Mouse (Mus musculus): ENCODE data around the gene Mylk4.

Gene Mylk4

DNA sequence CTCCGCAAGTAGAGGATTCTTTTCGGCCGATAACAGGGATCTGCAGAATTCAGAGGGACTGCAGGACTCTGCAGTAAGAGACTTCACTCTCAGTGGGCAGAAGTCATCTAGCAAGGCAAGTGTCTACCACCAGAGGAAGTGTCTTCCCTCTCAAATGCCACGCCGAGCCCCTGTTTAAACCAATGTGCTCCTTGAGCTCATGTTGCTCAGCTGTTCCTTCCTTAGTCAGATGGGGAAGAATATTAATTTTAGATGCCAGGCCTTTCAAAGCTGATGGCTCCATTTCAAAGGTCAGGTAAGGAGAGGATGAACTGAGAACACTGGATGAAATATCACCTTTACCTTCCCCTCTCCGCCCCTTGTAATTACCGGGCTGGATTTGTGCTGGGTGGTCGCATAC is at the start of gene Mylk4:
TSS of gene Mylk4 (minus strand) at position 139 of the 400 bp plus-strand sequence.
- in situ Hi-C loops (cut with MboI; ENCODE audit: unreplicated experiment in 2 of 2) = no loop called here

DNA sequence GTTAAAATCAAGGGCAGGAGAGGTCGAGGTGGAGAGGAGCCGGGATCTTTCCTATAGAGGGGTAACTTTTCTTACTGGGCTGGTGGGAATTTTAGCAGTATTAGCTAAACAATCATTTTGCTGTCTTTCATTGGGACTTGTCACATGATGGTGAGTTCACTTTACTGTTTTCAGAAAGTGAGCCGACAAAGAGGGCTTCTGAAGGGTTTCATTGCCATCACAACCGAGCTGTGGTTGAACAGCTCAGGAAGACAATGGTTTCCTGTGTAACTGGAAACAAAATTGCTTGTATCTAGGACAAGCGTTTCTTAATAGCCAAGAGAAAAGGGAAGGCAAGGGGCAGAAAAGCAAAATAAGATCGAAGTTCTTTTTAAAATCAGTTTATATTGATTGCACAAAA is 49.5 kb upstream of the Mylk4 start:
- in situ Hi-C loops (cut with MboI; ENCODE audit: unreplicated experiment in 2 of 2) = no loop called here

DNA sequence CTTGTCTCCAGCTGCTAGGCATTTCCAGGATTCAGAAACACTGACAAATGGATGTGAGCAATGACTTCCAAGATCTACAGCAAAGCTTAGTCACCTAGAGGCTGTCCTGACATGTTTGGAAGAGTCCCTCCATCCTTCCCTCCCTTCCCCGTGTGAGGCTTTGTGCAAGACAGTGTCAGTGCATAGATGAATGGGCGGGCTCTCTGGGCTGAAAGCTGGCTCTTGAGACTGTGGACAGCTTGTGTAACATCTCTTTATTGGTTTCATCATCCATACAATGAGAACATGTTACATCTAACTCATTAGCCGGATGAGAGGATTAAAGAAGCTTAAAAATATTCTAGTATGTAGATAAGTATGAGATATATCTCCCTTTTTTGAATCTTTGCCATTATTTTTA is 49.0 kb upstream of the Mylk4 start:
- in situ Hi-C loops (cut with MboI; ENCODE audit: unreplicated experiment in 2 of 2) = no loop called here

DNA sequence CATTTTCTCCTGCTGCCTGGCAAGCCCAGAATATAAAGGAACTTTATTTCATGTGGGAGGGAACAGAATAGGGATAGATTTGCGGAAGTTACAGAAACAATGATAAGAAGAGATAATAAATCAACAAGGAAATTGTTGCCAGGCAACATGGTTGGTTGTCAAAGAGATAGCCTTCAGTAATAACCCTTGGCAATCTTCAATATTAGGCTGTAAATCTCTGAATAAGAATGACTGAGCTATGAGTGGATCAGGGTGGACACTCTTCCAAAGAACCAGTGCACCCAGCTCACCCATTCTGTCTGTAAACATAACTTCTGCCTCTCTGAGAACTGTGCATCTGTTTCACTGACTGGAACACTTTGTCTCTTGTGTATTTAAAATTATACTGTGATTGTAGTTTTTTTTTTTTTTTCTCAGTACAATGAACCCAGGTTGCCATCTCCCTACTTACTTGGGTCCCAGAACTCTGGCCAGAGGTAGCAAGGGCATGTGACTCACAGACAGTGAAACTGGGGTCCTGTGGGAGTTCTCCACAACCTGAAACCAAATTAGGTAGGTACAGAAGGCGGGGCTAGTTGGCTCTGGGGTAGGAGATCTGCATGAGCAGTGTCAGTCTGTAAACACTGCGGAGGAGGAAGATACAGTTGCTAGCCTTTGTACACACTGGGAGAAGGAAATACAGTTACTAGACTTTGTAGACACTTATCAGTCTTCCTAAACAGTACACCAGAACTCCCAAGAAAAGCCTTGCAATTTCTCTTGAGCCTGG is 47.9 kb upstream of the Mylk4 start:
- in situ Hi-C loops (cut with MboI; ENCODE audit: unreplicated experiment in 2 of 2) = no loop called here

DNA sequence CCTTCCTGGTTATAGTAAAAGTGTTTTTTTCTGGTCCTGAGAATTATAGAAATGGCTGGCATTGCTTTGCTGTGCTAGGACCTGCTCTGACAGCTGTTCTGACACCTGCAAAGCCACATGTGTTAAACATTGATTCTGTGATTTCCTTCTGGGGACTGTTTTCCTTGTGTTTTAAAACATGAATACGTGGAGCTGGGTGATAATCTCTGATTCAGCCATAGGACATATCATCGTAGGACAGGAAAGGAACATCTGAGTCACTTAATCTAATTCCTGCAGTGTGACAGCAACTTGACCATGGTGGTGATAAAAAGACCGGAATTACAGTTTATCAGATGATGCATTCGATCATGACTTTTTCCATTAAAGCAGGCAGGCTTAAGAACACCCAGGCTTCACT is 45.1 kb upstream of the Mylk4 start:
- in situ Hi-C loops (cut with MboI; ENCODE audit: unreplicated experiment in 2 of 2) = no loop called here

DNA sequence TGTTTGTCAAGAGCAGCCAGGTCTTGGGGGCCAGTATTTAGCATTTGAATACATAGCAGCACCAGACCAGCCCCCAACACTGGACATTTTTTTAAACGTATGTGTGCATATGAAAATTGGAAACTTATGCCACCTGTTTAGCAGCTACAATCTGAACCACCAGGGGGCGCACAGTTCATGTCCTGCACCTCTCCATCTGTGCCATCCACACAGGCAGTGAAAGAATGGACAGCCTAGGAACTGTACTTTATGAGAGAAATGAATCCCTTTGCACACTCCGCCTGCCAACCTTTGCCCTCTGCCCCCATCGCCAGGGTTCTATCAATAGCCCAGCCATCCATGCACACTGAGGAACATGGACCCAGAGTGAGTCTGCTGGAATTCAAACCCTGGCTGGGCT is 44.2 kb upstream of the Mylk4 start:
- in situ Hi-C loops (cut with MboI; ENCODE audit: unreplicated experiment in 2 of 2) = no loop called here

DNA sequence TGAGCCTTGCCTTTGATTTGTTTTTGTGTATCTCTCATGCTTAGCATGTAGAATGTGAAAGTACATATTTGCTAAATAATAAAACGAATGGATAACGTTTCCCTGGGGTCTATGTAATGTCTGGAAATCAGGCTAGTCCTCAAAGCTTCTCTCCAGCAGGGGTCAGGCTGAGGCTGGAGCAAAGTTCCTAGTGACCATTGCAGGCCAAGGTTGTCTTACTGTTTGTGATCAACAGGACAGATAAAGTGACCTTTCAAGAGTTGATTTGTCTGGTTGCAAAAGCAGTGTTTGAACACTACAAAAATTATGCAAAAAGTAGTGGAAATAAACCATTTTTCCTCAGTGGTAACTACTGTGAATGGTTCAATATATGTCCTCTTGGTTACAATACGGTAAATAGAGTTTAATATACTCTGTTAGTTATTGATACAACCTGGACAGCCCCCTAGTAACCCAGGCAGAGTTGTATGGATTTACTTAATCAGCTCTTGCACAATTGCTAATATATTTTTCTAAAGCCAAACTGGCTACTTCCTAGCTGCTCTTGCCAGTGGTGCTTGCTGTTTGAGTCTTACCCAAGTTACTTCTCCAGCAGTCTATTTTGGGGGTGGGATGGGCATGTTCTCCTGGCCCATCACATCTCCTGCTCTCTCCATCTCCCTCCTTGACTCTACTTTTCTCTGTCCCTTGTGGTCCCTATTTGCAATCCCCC is 43.5 kb upstream of the Mylk4 start:
- in situ Hi-C loops (cut with MboI; ENCODE audit: unreplicated experiment in 2 of 2) = no loop called here

DNA sequence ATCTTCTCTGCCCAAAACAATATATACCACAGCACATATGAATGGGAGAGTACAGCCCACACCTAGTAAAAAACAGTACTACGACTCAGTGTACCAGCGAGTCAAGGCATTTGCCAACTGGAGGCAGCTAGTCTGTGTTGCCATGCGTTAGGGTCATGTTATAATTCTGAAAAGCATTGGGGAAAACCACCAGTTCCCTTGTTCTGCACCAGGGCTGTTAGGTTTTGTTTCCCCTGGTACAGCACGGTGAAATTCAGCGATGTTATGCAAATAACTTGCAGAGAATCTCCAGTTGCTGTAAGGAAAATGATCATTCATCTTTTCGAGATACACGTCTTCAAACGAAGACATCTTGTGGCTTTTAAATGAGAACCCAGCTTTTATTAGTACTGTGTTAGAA is 41.8 kb upstream of the Mylk4 start:
- in situ Hi-C loops (cut with MboI; ENCODE audit: unreplicated experiment in 2 of 2) = no loop called here

DNA sequence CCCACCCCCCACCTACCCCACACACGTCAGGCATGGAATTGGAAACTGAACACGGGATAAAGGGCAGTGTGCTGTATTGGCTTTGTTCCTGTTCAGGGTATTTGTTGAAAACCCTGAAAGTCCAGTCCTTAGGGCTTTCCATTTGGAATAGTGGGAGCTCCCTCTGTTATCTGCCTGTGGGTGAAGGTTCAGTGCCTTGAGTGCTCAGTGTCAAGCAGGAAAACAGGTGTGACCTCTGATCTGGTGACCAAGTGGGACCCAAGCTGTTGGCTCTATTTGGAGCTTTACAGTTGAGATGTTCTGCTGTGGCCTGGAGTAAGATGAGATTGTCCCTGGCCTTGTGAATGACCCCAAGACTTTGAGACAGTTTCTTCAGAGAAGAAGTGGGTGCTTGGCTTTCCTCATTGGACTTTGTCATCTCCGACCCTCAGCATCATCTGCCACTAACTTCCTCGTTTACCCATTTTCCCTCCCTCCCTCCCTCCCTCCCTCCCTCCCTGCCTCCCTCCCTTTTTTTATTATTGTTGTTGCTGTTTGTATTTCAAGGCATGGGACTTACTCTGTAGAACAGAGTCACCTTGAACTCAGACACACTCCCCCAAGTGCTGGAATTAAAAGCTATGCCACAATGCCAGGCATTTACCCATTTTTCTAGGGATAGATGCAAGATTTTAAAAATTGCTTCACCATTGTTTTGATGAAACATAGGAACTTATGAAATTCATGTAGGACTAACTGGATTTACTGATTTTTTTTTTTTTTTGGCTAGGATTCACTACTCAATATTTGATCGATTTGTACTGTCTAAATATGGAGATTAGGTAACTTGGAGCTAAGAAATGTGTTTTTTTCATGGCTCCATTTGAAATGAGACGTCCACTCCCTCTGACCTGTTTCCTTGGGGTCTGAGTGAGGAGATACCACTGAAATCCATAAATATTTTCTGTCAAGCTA is 40.9 kb upstream of the Mylk4 start:
- in situ Hi-C loops (cut with MboI; ENCODE audit: unreplicated experiment in 2 of 2) = no loop called here

DNA sequence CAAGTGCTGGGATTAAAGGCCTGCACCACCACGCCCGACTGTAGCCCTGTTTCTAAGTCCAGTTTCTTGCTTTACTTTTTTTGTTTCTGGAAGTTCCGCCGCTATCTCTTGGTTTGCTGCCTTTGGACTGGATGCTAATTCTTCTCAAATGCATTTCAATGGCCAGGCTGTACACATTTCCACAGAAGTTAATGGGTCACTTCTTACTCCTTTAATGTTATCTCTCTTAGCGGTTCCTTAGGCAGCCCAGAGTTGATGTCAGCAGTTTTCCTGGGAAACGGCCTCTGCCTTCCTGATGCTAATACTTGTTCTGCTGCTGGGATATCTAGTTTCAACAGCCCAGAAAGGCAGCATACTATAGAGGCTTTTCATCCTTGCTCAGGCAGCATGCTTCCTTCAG is 39.4 kb upstream of the Mylk4 start:
- in situ Hi-C loops (cut with MboI; ENCODE audit: unreplicated experiment in 2 of 2) = no loop called here

DNA sequence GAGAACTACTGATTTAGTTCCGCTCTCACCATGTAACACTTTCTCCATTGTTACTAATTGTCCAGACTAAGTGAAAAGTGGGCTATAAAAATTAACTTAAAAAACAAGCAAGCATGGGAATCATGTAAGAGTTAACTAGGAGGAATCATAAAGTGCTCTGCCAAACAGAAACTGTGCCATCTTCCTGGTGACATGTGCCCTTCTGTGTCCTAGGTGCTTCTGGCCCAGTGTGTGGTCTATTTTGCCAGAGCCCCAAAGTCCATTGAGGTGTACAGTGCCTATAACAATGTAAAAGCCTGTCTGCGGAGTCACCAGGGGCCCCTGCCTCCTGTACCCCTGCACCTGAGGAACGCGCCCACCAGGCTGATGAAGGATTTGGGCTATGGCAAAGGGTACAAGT is 37.9 kb upstream of the Mylk4 start:
- in situ Hi-C loops (cut with MboI; ENCODE audit: unreplicated experiment in 2 of 2) = no loop called here

DNA sequence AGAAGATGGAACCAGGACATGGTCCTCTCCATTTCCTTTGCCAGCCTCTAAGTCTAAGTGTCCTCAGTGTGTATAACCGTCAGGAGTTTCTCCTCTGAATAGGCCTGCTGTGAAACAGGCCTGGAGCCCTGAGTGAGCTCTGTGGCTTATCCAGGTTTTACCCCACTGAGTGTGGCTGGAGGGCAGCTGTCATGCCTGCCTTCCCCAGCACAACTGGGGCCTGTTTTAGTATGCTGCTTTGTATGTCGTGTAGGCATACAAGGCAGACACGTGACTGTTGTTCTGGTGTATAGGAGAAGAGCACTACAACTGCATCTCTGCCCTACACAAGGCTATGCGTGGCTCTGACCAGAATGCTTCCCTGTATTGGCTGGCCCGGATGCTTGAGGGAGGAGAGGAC is 36.2 kb upstream of the Mylk4 start:
- in situ Hi-C loops (cut with MboI; ENCODE audit: unreplicated experiment in 2 of 2) = loop anchor here in 1 of 2 experiments (5.0 kb wide), 1 partner anchor 37 kb away; no protein-coding TSS in a partner anchor

DNA sequence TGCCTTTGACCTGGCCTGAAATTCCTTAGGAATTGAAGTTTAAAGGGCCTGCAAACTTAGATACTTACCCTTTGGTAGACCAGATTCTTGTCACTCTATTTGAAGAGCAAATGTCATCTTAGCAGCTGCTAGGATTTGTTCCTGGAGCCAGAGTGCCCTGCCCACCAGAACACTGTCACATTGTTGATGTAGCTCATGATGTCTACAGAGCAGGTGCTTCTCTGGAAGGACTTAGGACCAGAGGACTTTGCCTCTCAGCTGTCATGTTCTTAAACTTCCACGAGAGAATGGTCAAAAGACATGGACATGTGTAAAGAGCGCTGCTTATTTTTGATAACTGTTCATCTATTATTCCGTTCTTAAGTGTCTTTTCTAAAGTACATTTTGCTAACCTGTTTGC is 35.5 kb upstream of the Mylk4 start:
- in situ Hi-C loops (cut with MboI; ENCODE audit: unreplicated experiment in 2 of 2) = loop anchor here in 1 of 2 experiments (5.0 kb wide), 1 partner anchor 38 kb away; no protein-coding TSS in a partner anchor

DNA sequence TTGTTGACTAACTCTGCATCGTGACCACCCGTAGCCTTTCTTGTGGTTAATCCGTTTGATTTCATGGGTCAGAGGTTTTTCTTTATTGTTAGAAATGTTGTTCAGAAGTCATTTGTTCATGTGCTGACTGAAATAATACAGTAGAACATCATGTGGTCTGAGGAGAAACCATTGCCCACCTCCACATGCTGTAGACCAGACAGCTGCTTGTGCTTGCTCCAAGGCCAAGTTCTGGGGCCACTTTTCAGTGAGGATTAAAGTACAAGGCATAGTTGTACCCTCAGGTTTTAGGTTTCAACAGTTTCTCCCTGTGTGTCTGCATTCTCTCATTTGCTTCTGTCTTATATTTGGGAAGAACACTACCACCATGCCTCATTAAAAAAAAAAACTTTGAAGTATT is 23.9 kb upstream of the Mylk4 start:
- in situ Hi-C loops (cut with MboI; ENCODE audit: unreplicated experiment in 2 of 2) = no loop called here

DNA sequence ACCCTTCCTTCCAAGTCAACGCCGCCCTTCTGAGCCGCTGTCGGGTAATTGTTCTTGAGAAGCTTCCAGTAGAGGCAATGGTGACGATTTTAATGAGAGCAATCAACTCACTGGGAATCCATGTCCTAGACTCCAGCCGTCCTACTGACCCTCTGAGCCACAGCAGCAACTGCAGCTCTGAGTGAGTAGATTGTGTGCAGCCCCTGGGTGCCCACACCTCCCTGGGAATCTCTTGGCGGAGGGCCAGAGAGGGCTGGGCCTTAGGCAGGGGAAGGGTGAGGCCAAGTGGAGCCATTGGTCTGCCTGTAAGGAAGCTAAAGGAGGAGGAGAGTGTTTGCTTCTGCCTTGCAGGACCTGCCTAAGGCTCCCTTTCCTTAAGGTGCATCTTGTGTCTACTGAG is 23.1 kb upstream of the Mylk4 start:
- in situ Hi-C loops (cut with MboI; ENCODE audit: unreplicated experiment in 2 of 2) = no loop called here

DNA sequence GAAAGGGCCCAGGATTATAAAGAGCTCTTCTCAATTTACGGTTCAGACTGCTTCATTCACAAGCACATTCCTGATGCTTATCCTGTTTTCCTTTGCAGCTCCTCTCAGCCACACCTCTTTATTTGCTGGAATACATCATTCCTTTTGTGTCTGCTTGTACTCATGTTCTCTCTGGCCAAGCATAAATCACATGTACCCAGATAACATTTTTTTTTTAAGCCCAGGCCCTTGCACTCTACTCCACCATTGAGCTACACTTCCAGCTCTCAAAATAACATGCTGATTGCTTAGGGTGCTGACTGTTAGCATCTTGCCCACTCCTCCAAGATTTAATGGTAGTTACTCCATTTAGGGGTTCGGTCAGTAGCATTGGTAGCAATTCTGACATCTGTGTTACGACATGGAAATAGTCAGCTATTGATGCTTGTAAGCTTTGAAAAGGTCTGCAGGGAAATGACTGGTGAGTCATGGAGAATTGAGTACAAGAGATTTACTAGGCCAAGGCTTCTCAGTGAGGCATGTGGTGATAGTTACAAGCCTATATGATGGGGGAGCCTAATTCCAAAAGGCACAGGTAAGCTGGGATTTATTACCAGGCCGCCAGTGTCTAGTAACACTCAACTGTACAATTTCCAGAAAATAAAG is 20.1 kb upstream of the Mylk4 start:
- in situ Hi-C loops (cut with MboI; ENCODE audit: unreplicated experiment in 2 of 2) = no loop called here

DNA sequence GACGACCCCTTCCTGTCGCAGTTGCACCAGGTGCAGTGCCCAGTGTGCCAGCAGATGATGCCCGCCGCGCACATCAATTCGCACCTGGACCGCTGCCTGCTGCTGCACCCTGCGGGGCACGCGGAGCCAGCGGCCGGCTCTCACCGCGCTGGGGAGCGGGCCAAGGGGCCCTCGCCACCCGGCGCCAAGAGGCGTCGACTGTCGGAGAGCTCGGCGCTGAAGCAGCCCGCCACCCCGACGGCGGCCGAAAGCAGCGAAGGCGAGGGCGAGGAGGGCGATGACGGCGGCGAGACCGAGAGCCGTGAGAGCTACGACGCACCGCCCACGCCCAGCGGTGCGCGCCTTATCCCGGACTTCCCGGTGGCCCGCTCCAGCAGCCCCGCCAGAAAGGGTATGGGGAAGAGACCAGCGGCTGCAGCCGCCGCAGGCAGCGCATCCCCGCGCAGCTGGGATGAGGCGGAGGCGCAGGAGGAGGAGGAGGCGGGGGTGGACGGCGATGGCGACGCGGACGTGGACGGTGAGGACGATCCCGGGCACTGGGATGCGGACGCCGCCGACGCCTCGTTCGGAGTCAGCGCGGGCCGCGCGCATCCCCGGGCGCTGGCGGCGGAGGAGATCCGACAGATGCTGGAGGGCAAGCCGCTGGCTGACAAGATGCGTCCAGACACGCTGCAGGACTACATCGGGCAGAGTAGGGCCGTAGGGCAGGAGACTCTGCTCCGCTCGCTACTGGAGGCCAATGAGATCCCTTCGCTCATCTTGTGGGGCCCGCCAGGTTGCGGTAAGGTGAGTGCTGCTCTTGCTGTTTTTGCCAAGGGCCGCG is 18.7 kb upstream of the Mylk4 start, which contains the start of gene D930007J09Rik:
TSS of gene D930007J09Rik (minus strand) at position 591 of the 823 bp plus-strand sequence.
- in situ Hi-C loops (cut with MboI; ENCODE audit: unreplicated experiment in 2 of 2) = no loop called here

DNA sequence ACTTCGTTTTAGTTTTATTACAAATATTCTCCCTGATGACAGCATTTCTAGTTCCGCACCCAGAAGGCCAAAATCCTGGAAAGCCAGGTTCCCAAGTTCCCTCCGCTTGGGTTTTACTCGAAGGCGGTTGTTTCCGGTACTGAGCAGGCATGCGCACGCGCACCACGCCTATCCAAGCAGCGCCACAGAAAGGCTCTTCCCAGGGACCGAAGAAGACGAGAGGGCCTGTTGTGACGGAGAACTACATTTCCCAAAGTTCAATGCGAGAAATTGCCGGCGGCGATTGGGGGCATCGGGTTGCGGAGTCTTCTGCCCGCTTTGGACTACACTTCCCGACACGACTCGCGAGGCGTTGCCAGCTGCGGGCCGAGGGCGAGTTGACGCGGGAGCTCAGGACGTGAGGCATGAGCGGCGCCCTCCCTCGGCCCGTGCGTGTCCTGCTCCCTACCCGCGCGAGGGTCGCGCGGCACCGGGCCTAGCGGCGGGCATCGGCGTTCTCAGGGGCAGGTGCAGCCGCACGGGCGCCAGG is 18.0 kb upstream of the Mylk4 start, which contains the start of gene Wrnip1:
TSS of gene Wrnip1 (plus strand) at position 346 of the 529 bp plus-strand sequence.
- in situ Hi-C loops (cut with MboI; ENCODE audit: unreplicated experiment in 2 of 2) = no loop called here

DNA sequence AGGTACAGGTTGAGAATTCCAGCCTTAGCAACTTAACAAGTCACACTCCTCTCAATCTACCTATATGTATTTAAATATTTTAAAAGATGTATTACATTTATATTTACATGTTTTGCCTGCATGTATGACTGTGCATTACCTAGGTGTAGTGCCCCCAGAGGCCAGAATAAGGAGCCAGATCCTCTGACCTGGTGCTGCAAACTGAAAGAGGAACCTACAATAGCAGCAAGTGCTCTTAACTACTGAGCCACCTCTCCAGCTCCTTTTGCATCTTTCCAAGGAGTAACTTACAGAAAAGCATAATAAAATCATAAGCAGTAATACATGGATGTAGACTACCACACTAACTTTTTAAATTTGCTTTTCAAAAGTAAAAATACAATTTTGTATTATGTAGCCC is 17.1 kb upstream of the Mylk4 start:
- in situ Hi-C loops (cut with MboI; ENCODE audit: unreplicated experiment in 2 of 2) = no loop called here

All from v-Abl transformed pro-B cells (cell line).